Mouse (Mus musculus) layer of hippocampus, adult 9-10 months (tissue): ENCODE data around the gene Gm45021.
"Not testable (repeated sequence)": the region's sequence is repeated elsewhere in the genome, so short reads cannot be mapped to it uniquely, and the experiment has no call there.

Experiments
- DNase-seq: peaks from one replicate; pipeline ENCODE4 v3.0.0; 2022; ENCODE audit warnings: low spot score

Gm45021 gene

GRCm38 (mm10) chr6:48613464-48613863 is 24.1 kb downstream of the Gm45021 start:
- DNase-seq: no peak

- DNase-seq: no peak
Observed at GRCm38 (mm10) chr6:48614756-48615155, 25.3 kb downstream of the Gm45021 start.

- DNase-seq: no peak
Observed at GRCm38 (mm10) chr6:48620031-48620430, 30.6 kb downstream of the Gm45021 start.

GRCm38 (mm10) chr6:48622186-48622843 is 32.9 kb downstream of the Gm45021 start:
- DNase-seq: not testable (repeated sequence)

- DNase-seq: no peak
Observed at GRCm38 (mm10) chr6:48623460-48623859, 34.0 kb downstream of the Gm45021 start.

GRCm38 (mm10) chr6:48626464-48626863 is 37.1 kb downstream of the Gm45021 start, which contains the start of gene AI854703:
TSS of gene AI854703 (plus strand) at chr6:48626764.
- DNase-seq: no peak

GRCm38 (mm10) chr6:48626984-48627383 is 37.6 kb downstream of the Gm45021 start:
- DNase-seq: no peak

- no peak for DNase-seq
Observed at GRCm38 (mm10) chr6:48627511-48627924, 38.1 kb downstream of the Gm45021 start.

- no peak for DNase-seq
Observed at GRCm38 (mm10) chr6:48628377-48628776, 39.0 kb downstream of the Gm45021 start.

GRCm38 (mm10) chr6:48628808-48629660 is 39.6 kb downstream of the Gm45021 start:
- DNase-seq: no peak

GRCm38 (mm10) chr6:48629661-48630034 is 40.2 kb downstream of the Gm45021 start:
- no peak for DNase-seq

- no peak for DNase-seq
Observed at GRCm38 (mm10) chr6:48630831-48631230, 41.4 kb downstream of the Gm45021 start.

GRCm38 (mm10) chr6:48635105-48635504 is 45.7 kb downstream of the Gm45021 start:
- no peak for DNase-seq

- DNase-seq: no peak
Observed at GRCm38 (mm10) chr6:48636515-48636914, 47.1 kb downstream of the Gm45021 start.

- DNase-seq: no peak
Observed at GRCm38 (mm10) chr6:48637811-48638500, 48.5 kb downstream of the Gm45021 start.

GRCm38 (mm10) chr6:48638553-48638952 is 49.1 kb downstream of the Gm45021 start:
- DNase-seq: no peak

- no peak for DNase-seq
Observed at GRCm38 (mm10) chr6:48641391-48641790, 52.0 kb downstream of the Gm45021 start.

GRCm38 (mm10) chr6:48642764-48643292 is 53.4 kb downstream of the Gm45021 start:
- DNase-seq: no peak

- DNase-seq: peak; percentile 42
Observed at GRCm38 (mm10) chr6:48645660-48646308, 56.4 kb downstream of the Gm45021 start.

GRCm38 (mm10) chr6:48646309-48646690 is 56.9 kb downstream of the Gm45021 start:
- DNase-seq: no peak

GRCm38 (mm10) chr6:48646995-48647394 is 57.6 kb downstream of the Gm45021 start, which contains the start of gene Gimap8:
TSS of gene Gimap8 (plus strand) at chr6:48647234.
- no peak for DNase-seq

GRCm38 (mm10) chr6:48647611-48648010 is 58.2 kb downstream of the Gm45021 start:
- no peak for DNase-seq
